Mouse (Mus musculus): ENCODE measurements around the gene Snx11. TPM values are rescaled to one million over a fixed set of nuclear protein-coding genes. Genes with fewer than 3 reads are reported as not detected.
A peak's percentile ranks its signal among the peaks of the same experiment; 100 is the strongest.

Snx11 gene
- polyA plus RNA-seq, 1 experiment = 60.8 TPM

GRCm38 (mm10) chr11:96735908-96736307 is 41.5 kb downstream of the Snx11 start:
- peak; percentile 92 for DNase-seq (ENCODE audit: low read depth)
- TF ChIP-seq POLR2A (IDR thresholded peaks at IDR 0.05; ENCODE audit: borderline replicate concordance, extremely low read depth, insufficient read depth, insufficient read length, poor library complexity, severe bottlenecking) (no peak), CTCF (IDR thresholded peaks at IDR 0.05; ENCODE audit: borderline replicate concordance, extremely low read depth, insufficient read depth, insufficient read length) (peak; percentile 73)

GRCm38 (mm10) chr11:96732657-96733056 is 44.7 kb downstream of the Snx11 start:
- no peak for DNase-seq (ENCODE audit: low read depth)
- TF ChIP-seq POLR2A (IDR thresholded peaks at IDR 0.05; ENCODE audit: borderline replicate concordance, extremely low read depth, insufficient read depth, insufficient read length, poor library complexity, severe bottlenecking) = no peak
- no peak for TF ChIP-seq CTCF (IDR thresholded peaks at IDR 0.05; ENCODE audit: borderline replicate concordance, extremely low read depth, insufficient read depth, insufficient read length)

GRCm38 (mm10) chr11:96730327-96730726 is 47.0 kb downstream of the Snx11 start:
- peak; percentile 78 for DNase-seq (ENCODE audit: low read depth)
- TF ChIP-seq CTCF (IDR thresholded peaks at IDR 0.05; ENCODE audit: borderline replicate concordance, extremely low read depth, insufficient read depth, insufficient read length) = no peak
- no peak for TF ChIP-seq POLR2A (IDR thresholded peaks at IDR 0.05; ENCODE audit: borderline replicate concordance, extremely low read depth, insufficient read depth, insufficient read length, poor library complexity, severe bottlenecking)

- DNase-seq (ENCODE audit: low read depth) = peak; percentile 76
- TF ChIP-seq CTCF (IDR thresholded peaks at IDR 0.05; ENCODE audit: borderline replicate concordance, extremely low read depth, insufficient read depth, insufficient read length) (no peak; the same call in 1 of the 2 replicates), POLR2A (IDR thresholded peaks at IDR 0.05; ENCODE audit: borderline replicate concordance, extremely low read depth, insufficient read depth, insufficient read length, poor library complexity, severe bottlenecking) (no peak)
Observed at GRCm38 (mm10) chr11:96729462-96729861, 47.9 kb downstream of the Snx11 start.

GRCm38 (mm10) chr11:96728577-96728976 is 48.8 kb downstream of the Snx11 start:
- no peak for TF ChIP-seq CTCF (IDR thresholded peaks at IDR 0.05; ENCODE audit: borderline replicate concordance, extremely low read depth, insufficient read depth, insufficient read length)
- no peak for TF ChIP-seq POLR2A (IDR thresholded peaks at IDR 0.05; ENCODE audit: borderline replicate concordance, extremely low read depth, insufficient read depth, insufficient read length, poor library complexity, severe bottlenecking)

GRCm38 (mm10) chr11:96725833-96726232 is 51.5 kb downstream of the Snx11 start:
- TF ChIP-seq POLR2A (IDR thresholded peaks at IDR 0.05; ENCODE audit: borderline replicate concordance, extremely low read depth, insufficient read depth, insufficient read length, poor library complexity, severe bottlenecking) (no peak), CTCF (IDR thresholded peaks at IDR 0.05; ENCODE audit: borderline replicate concordance, extremely low read depth, insufficient read depth, insufficient read length) (no peak)
- no peak for DNase-seq (ENCODE audit: low read depth)

More at GRCm38 (mm10) chr11:96728577-96728976, 48.8 kb downstream of the Snx11 start:
- no peak for DNase-seq (ENCODE audit: low read depth)

- peak; percentile 74 for DNase-seq (ENCODE audit: low read depth)
- TF ChIP-seq POLR2A (IDR thresholded peaks at IDR 0.05; ENCODE audit: borderline replicate concordance, extremely low read depth, insufficient read depth, insufficient read length, poor library complexity, severe bottlenecking) (no peak), CTCF (IDR thresholded peaks at IDR 0.05; ENCODE audit: borderline replicate concordance, extremely low read depth, insufficient read depth, insufficient read length) (no peak)
Observed at GRCm38 (mm10) chr11:96718609-96719008, 58.8 kb downstream of the Snx11 start.

Other genes starting within 250 kb of the Snx11 start
- gene Cbx1, start 11.6 kb upstream of the Snx11 start, polyA plus RNA-seq (2012; rRNA removed) = 79.2 and 79.7 TPM in 2 replicates
- 89.1 and 102 TPM in 2 replicates for gene Nfe2l1, start 52.4 kb upstream of the Snx11 start, polyA plus RNA-seq (2012; rRNA removed)
- 9.3 and 15.8 TPM in 2 replicates for gene Copz2, start 72.3 kb upstream of the Snx11 start, polyA plus RNA-seq (2012; rRNA removed)
- 71.6 and 83.7 TPM in 2 replicates for gene Cdk5rap3, start 138.9 kb upstream of the Snx11 start, polyA plus RNA-seq (2012; rRNA removed)
- gene Prr15l, start 150.5 kb upstream of the Snx11 start, polyA plus RNA-seq (2012; rRNA removed) = 0.09 and 0.16 TPM in 2 replicates
- gene Pnpo, start 166.4 kb upstream of the Snx11 start, polyA plus RNA-seq (2012; rRNA removed) = 11.8 and 14.4 TPM in 2 replicates
- 12.3 and 17.8 TPM in 2 replicates for gene Sp2, start 205.4 kb upstream of the Snx11 start, polyA plus RNA-seq (2012; rRNA removed)
- 0.64 and 1.0 TPM in 2 replicates for gene Sp6, start 235.8 kb upstream of the Snx11 start, polyA plus RNA-seq (2012; rRNA removed)